Mouse (Mus musculus) monocyte, adult 5-6 weeks (primary cell): Measurements from ENCODE around the gene Zfp609. TPM values are rescaled to one million over a fixed set of nuclear protein-coding genes. Genes with fewer than 3 reads are reported as not detected.

Experiments used
- ATAC-seq: fragments of 153-309, 156-312 bp; replicated peaks from 2 replicates; pipeline ENCODE4 v1.8.0; 2017; ENCODE audit warnings: mild to moderate bottlenecking; ENCODE audit not compliant: low TSS enrichment, insufficient number of reproducible peaks, severe bottlenecking, poor library complexity, low FRiP score
- total RNA-seq: library from RNA; stranded (forward); fragments of 200-1000, 200-491, 200-594 nt; gene quantifications from 3 replicates; pipeline ENCODE4 v1.2.3, GENCODE M21; 2017

The Zfp609 gene
- 3.3 to 5.2 TPM (median 4.8 TPM) in 3 replicates for total RNA-seq

GRCm38 (mm10) chr9:65827344-65828015 lies at the start of gene Zfp609:
Gene Zfp609 (minus strand): TSS chr9:65827564.
- ATAC-seq = peak; percentile 96

DNA sequence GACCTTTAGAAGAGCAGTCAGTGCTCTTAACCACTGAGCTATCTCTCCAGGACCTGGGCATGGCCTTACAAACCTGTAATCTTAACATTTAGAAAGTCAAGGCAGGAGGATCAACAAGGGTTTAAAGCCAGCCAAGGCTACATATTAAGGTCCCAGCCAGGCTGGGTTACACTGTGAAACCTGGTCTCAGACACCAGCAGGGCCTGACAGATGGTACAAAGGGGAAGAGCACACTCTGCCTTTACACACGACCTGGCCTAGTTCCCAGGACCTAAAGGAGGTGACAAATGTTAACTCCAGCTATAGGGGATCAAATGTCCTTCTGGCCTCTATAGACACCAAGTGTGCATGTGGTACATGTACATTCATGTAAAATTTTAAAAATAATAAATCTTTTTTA lies 32.3 kb upstream of the Zfp609 start:
- no peak for ATAC-seq

GRCm38 (mm10) chr9:65850203-65850602 lies 22.8 kb upstream of the Zfp609 start:
- ATAC-seq = no peak

GRCm38 (mm10) chr9:65848154-65848553 lies 20.8 kb upstream of the Zfp609 start:
- ATAC-seq = no peak

GRCm38 (mm10) chr9:65844421-65845165 lies 17.2 kb upstream of the Zfp609 start:
- peak; percentile 43; the same call in 1 of the 2 replicates for ATAC-seq

- ATAC-seq = no peak
These were observed 12.5 kb upstream of the Zfp609 start for GRCm38 (mm10) chr9:65839841-65840240.

DNA sequence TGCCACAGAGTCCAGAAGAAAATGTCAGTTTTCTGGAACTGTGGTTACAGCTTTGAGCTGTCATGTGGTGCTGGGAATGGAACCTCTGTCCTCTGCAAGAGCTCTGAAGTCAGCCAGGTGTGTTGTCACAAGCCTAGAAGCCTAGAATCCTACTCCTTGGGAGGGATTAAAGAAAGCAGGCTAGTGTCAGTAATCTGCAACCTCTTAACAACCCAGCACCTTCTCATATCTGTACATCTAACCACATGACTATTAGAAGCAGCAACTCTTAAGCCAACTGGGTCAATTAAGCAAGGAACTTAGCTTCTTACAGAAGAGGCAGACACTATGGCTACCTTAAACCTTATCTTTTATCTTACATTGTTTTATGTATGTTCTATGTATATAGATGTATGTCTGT lies 9.6 kb upstream of the Zfp609 start:
- ATAC-seq = no peak

- ATAC-seq = no peak
These were observed 7.4 kb upstream of the Zfp609 start for GRCm38 (mm10) chr9:65834628-65835354.

- ATAC-seq = no peak
These were observed 6.3 kb upstream of the Zfp609 start for GRCm38 (mm10) chr9:65833640-65834039.

GRCm38 (mm10) chr9:65833230-65833629 lies 5.9 kb upstream of the Zfp609 start:
- no peak for ATAC-seq

DNA sequence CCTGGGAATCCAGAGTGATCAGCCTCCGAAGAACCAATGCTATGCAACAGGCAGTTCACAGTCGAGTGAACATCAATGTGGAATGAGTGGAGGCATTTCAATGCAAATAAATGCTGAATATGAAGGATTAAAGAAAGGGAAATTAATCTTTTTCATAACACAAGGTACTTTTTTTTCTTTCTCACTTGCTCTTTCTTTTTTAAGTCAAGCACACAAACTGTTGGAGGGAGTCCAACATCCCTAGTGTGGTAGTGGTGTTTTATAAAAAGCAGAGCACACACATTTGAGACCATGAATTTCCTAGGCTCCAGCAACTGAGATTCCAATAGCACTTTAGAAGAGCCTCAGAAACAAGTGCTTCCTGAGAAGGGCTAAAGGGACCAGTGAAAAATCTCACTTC lies 4.7 kb upstream of the Zfp609 start:
- no peak for ATAC-seq

DNA sequence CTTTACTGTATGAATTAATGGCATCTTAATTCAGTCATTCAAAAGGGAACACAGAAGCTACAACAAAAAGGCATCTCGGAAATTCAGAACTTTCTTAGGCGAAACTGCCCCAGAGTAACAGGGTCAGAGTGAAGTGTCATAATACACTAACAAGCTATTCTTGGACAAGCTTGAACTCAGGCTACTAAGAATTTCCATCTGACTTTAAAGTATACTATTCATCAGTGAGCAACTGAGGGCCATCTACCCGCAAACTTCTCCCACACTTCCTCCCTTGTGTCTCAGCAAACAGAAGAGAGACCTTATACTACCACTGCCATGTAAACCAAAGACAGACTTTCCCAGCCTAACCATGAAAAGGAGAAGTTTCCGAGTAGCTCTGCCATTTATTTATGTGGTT lies 3.8 kb upstream of the Zfp609 start:
- ATAC-seq = no peak

DNA sequence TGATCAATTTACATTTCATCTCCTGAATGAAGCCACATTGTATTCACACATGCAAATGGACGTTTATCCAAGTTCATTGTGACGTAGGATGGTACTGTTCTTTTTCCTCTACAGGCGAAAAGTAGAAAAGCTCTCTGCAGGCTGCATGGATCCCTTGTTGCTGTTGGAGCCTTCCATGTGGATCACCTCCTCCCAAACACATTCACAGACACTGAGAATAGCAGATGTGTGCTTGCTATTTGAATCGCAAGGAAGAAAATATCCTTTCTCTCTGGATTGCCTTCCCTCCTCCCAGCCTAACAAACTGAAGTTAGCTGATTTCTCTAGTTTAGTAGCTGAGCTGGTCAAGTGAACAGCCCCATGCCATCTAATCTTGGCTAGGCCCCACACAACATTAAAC lies 2.9 kb upstream of the Zfp609 start:
- no peak for ATAC-seq

GRCm38 (mm10) chr9:65829410-65829809 lies 2.0 kb upstream of the Zfp609 start:
- ATAC-seq = 0 out of 2 replicates have a peak, but pooled peaks have one; percentile 36

GRCm38 (mm10) chr9:65828511-65828910 lies 1.1 kb upstream of the Zfp609 start:
- no peak for ATAC-seq

- no peak for ATAC-seq
These were observed 646 bp upstream of the Zfp609 start for GRCm38 (mm10) chr9:65828016-65828403.

- ATAC-seq = peak; percentile 32; the same call in 1 of the 2 replicates
These were observed 598 bp downstream of the Zfp609 start for GRCm38 (mm10) chr9:65826588-65827343.

GRCm38 (mm10) chr9:65826226-65826587 lies 1.2 kb downstream of the Zfp609 start:
- ATAC-seq = no peak
